Mouse (Mus musculus) heart, postnatal 25 days (tissue): ENCODE results near the gene Hspb7. TPM values are rescaled to one million over a fixed set of nuclear protein-coding genes. Genes with fewer than 3 reads are reported as not detected.

Experiments used
- DNase-seq: peaks from one replicate; pipeline ENCODE4 v3.0.0; 2022; ENCODE audit warnings: low spot score
- intact Hi-C: fragments of 180-260 bp; cut with DNase I; formaldehyde crosslinking; loops from one replicate; pipeline ENCODE4 v1.15.1; 2025
- total RNA-seq, 2 experiments: library from RNA; stranded (reverse); gene quantifications; 2 replicates each; pipeline ENCODE4 v1.2.3; 2021

Gene Hspb7
- total RNA-seq, 2 experiments from 2014 or later, result 1,043 to 1,140 TPM

- intact Hi-C loops, result no loop called here
- DNase-seq, result no peak
Observed at GRCm38 (mm10) chr4:141440877-141441276, 20.3 kb downstream of the Hspb7 start.

DNA sequence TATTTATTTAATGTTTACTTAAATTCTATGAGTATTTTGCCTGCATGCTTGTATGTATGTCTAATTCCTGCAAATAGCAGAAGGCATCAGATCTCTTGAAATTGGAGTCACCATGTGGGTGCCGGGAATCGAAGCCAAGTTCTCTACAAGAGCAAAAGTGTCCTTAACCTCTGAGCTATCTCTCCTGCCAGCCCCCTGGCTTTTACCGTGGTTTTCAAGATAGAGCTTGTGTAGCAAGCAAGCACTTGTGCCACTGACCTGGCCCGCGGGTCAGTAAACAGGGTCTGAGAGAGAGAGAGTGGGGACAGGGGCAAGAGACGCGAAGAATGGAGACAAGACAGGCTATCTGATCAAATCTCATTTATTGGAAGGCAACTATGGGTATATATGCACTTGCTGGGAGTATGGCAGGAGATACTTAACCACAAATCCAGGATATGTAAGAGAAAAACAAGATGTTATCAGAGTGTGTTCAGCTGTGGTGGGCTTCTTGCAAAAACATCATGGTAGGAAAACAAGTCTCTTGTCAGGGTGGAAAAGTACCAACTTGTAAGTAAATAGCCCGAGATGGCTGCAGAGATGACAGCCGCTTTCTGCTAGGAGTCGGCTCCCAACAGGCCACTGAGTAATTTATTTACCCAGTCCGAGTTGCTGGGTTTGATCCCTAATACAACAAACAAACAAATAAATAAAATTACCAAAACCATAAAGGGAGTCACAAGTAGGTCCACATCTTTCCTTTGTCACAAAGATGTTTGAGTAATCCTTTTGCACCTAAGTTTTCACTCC lies 23.3 kb downstream of the Hspb7 start:
- intact Hi-C loops, result no loop called here

GRCm38 (mm10) chr4:141444451-141445327 lies 24.1 kb downstream of the Hspb7 start, which contains the start of gene Zbtb17:
Gene Zbtb17 (plus strand): TSS chr4:141444654.
- DNase-seq, result peak; percentile 78
- intact Hi-C loops, result no loop called here

More for the DNA sequence above, 23.3 kb downstream of the Hspb7 start:
- DNase-seq, result no peak

DNA sequence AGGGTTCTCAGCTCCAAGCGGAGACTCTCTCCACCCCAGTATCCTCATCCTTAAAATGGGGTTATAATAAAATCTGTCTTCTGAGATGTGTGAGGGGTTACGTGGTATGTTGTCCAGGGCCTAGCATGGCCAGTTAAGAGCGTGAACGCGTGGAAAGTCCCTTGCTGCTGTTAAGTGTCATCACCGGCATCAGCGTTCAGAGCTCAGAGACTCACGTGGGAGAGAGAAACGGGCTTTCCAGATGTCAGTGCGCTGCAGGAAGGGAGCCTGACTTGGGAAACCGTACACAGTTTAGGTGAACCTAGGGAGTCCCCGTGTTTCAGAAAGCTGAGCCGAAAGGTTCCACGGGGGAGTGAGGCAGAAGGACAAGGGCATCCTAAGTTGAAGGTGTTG lies 24.7 kb downstream of the Hspb7 start:
- intact Hi-C loops, result no loop called here
- DNase-seq, result no peak

GRCm38 (mm10) chr4:141446211-141446610 lies 25.6 kb downstream of the Hspb7 start:
- no peak for DNase-seq
- intact Hi-C loops, result no loop called here

GRCm38 (mm10) chr4:141451251-141451650 lies 30.7 kb downstream of the Hspb7 start:
- intact Hi-C loops, result no loop called here
- DNase-seq, result no peak

DNA sequence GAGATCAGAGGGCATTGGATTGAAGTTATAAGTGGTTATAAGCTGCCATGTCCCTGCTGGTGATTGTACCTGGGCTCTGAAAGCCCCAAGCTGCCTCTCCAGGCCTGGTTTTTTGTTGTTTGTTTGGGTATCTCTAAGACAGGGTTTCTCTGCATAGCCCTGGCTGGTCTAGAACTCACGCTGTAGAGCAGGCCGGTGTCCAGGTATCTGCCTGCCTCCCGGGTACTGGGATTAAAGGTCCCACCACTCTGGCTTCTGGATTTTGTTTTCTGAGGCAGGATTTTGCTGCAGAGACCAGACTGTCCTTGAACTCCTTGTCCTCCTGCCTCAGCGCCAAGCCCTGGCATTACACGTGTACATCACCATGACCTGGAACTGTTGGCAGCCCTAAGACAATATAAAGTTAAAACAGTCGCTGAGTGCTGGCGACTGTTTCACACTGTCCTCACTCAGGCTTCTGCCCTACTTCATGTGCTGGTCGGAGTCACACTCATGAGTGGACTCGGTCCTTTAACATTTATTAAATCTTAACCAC lies 31.4 kb downstream of the Hspb7 start:
- intact Hi-C loops, result no loop called here
- no peak for DNase-seq

- intact Hi-C loops, result no loop called here
- DNase-seq, result no peak
Observed at GRCm38 (mm10) chr4:141454581-141455350, 34.2 kb downstream of the Hspb7 start.

DNA sequence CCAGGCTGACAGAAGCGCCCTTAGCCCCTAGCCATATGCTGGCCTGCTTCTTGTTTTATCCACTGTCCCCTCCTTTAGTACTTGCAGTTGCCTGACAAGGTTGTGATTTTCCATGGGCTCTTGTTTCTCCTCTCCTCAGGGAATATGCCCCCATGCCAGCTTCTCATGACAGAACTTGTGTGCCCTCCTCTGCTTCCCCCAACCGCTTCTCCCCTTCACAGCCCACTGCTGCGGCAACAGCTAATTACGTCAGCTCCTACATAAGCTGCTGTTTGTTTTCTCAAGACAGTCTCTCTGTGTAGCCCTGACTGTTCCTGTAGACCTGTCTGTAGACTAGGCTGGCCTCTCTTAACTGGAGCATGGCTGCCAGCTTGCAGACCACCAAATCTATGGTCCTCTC lies 34.9 kb downstream of the Hspb7 start:
- DNase-seq, result no peak
- intact Hi-C loops, result no loop called here

DNA sequence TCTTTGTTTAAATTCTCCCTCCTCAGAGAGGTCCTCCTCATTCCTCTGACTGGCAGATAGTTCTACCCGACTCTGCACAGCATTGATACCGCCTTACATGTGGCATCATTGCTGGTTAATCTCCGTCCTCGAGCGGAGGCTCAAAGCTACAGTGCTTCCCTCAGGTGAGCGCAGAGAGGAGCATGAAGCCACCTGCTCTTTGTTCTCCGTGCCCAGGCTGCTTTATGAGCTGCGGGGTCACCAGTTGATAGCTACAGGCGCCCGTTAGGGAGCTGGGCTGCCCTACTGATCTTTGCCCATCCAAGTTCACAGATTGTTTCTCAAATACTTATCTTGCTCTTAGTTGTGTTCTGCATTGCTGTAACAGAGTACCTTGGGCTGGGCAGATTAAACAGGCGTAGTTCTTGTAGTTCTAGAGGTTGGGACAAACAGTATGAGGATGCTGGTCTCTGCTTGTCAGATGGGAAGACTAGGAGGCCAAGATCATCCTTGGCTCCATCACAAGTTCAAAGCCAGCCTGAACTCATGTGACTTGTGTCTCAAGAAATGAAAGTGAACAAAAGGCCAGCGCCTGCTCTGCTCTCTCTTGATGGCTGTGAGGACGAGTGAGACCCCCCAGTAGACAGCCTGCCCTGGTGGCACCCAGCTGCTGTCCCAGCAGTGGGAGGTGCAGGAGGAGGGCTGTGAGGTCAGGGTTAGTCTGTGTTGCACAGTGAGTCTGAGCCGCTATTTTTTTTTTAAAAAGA lies 35.8 kb downstream of the Hspb7 start:
- intact Hi-C loops, result no loop called here
- DNase-seq, result no peak

DNA sequence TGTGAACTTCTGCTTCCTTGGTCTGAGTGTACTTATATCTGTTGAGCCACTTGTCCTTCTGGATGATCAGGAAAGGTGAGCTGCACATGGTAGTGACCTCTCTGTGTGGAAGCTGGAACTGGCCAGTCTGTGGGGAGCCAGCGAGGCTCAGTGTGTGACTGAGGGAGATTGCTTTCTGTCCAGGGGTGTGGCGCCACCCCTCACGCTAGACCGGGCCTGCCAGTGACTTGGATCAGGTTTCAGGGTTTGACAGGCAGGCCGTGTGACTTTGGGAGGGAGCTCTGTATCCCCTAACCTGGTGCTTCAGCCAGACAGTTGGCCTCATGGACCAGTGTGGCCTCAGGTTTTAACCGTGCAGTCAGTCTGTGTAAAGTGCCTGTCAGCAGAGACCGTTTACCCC lies 37.7 kb downstream of the Hspb7 start:
- DNase-seq, result no peak
- intact Hi-C loops, result no loop called here

GRCm38 (mm10) chr4:141458888-141459287 lies 38.3 kb downstream of the Hspb7 start:
- no peak for DNase-seq

GRCm38 (mm10) chr4:141459766-141460165 lies 39.2 kb downstream of the Hspb7 start:
- DNase-seq, result no peak
- intact Hi-C loops, result no loop called here

More at GRCm38 (mm10) chr4:141458888-141459287, 38.3 kb downstream of the Hspb7 start:
- intact Hi-C loops, result no loop called here

GRCm38 (mm10) chr4:141460481-141460880 lies 39.9 kb downstream of the Hspb7 start:
- no peak for DNase-seq
- intact Hi-C loops, result no loop called here

DNA sequence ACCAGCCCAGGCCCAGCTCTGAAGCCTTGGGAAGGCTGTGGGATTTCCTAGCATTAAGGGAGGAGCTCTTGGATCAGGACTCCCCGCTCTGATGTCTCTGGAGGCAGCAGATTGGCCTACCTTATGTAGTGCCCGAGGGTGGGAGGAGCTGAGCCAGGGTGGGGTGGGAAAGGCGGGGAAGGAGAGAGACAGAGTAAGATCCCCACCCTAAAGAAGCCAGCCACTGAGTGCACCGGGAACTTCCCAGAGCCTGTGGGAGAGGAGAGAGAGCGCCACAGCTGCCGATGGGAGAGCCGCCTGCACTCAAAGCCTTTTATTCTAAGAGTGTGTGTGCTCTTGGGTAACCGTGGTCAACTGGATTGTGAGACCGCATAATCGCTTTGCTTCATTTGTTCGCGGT lies 40.5 kb downstream of the Hspb7 start:
- intact Hi-C loops, result no loop called here
- DNase-seq, result no peak

- DNase-seq, result no peak
- intact Hi-C loops, result no loop called here
Observed at GRCm38 (mm10) chr4:141461576-141461975, 41.0 kb downstream of the Hspb7 start.

GRCm38 (mm10) chr4:141463472-141463871 lies 42.9 kb downstream of the Hspb7 start:
- intact Hi-C loops, result no loop called here
- no peak for DNase-seq

DNA sequence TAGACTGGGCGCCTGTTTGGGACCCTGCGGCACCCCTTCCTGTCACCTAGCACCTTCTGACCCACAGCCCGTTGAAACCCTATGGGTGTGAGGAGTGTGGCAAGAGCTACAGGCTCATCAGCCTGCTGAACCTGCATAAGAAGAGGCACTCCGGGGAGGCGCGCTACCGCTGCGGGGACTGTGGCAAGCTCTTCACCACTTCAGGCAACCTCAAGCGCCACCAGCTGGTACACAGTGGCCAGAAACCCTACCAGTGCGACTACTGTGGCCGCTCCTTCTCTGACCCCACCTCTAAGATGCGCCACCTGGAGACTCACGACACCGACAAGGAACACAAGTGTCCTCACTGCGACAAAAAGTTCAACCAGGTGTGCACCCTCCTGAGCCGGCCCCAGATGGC lies 44.1 kb downstream of the Hspb7 start:
- DNase-seq, result no peak
- intact Hi-C loops, result no loop called here

DNA sequence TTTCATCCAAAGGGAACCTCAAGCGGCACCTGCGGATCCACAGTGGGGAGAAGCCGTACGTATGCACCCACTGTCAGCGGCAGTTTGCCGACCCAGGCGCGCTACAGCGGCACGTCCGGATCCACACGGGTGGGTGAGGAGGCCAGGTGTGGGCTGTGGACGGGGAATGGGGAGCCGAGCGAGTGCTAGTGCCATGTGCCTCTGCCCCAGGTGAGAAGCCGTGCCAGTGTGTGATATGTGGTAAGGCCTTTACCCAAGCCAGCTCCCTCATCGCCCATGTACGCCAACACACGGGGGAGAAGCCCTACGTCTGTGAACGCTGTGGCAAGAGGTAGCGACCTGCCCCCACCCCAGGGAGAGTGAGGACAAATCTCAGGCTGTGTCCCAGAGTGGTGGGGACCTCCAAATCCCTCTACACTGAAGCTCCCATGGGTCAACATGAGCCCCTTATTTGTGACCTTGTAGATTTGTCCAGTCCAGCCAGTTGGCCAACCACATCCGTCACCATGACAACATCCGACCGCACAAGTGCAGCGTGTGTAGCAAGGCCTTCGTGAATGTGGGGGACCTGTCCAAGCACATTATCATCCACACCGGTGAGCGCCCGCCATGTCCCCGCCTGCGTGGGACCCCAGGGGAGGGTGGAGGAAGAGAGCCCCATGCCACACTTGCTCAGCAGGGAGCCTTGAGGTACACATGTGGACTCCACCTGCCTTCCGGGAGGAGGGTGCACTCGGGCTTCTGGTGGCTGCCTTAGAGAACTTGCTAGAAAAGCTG lies 45.1 kb downstream of the Hspb7 start:
- intact Hi-C loops, result no loop called here
- no peak for DNase-seq
